Mouse (Mus musculus): ENCODE data around the gene H2-Q10. TPM values are rescaled to one million over a fixed set of nuclear protein-coding genes. Genes with fewer than 3 reads are reported as not detected.

H2-Q10 gene
- total and polyA plus RNA-seq, 3 experiments: 0.34 to 7.0 (median 0.37) TPM

- intact Hi-C loops (cut with DNase I): loop anchor here (2.0 kb wide), 2 partner anchors 31 to 51 kb away; no protein-coding TSS in a partner anchor
- Histone ChIP-seq H3K79me2 (replicated peaks; ENCODE audit: control insufficient read depth, insufficient read depth, low read length) (no peaks in the 10 kb centered on the region), H3K9ac (ENCODE audit: low read depth, low read length) (no peak overlapping the region), H3K4me1 (ENCODE audit: control insufficient read depth, insufficient read depth, low read length) (no peaks in the 10 kb centered on the region), H3K27me3 (ENCODE audit: control insufficient read depth, insufficient read depth, low read length) (no peaks in the 10 kb centered on the region), H3K27ac (no peak overlapping the region), H3K4me3 (no peak overlapping the region), H3K36me3 (ENCODE audit: control insufficient read depth, insufficient read depth, low read length) (no peaks in the 10 kb centered on the region)
- TF ChIP-seq CTCF (IDR thresholded peaks at IDR 0.05) (peak; percentile 99), POLR2A (IDR thresholded peaks at IDR 0.05; ENCODE audit: insufficient read depth, low read depth, low read length) (no peak), EP300 (IDR thresholded peaks at IDR 0.05; ENCODE audit: insufficient read depth, low read depth, low read length) (peak; percentile 69; the same call in 1 of the 2 replicates)
- under 1% methylated on average over 9 of the region's 9 CpGs for WGBS
- peak; percentile 21 to 61 for DNase-seq
Observed at GRCm38 (mm10) chr17:35484066-35484465, 14.2 kb downstream of the H2-Q10 start.

- H3K4me1 ChIP-seq (ENCODE audit: control insufficient read depth, insufficient read depth, low read length): no peaks in the 10 kb centered on the region
- no peaks in the 10 kb centered on the region for H3K27me3 ChIP-seq (ENCODE audit: control insufficient read depth, insufficient read depth, low read length)
- no peaks in the 10 kb centered on the region for H3K36me3 ChIP-seq (ENCODE audit: control insufficient read depth, insufficient read depth, low read length)
- no peak overlapping the region for H3K9ac ChIP-seq (ENCODE audit: low read depth, low read length)
- WGBS: 40% methylated on average over 4 of the region's 4 CpGs
- intact Hi-C loops (cut with DNase I): loop anchor here (2.0 kb wide), 2 partner anchors 29 to 49 kb away; no protein-coding TSS in a partner anchor
- DNase-seq: peak in 1 of 2 experiments; percentile 23
- TF ChIP-seq POLR2A (IDR thresholded peaks at IDR 0.05; ENCODE audit: insufficient read depth, low read depth, low read length): no peak
- no peak for TF ChIP-seq CTCF (IDR thresholded peaks at IDR 0.05)
- no peak for TF ChIP-seq EP300 (IDR thresholded peaks at IDR 0.05; ENCODE audit: insufficient read depth, low read depth, low read length)
- H3K4me3 ChIP-seq: no peak overlapping the region
- H3K79me2 ChIP-seq (replicated peaks; ENCODE audit: control insufficient read depth, insufficient read depth, low read length): no peaks in the 10 kb centered on the region
- H3K27ac ChIP-seq: no peak overlapping the region
Observed at GRCm38 (mm10) chr17:35485702-35486101, 15.8 kb downstream of the H2-Q10 start.

GRCm38 (mm10) chr17:35486726-35487125 lies 16.8 kb downstream of the H2-Q10 start:
- 48% methylated on average over 10 of the region's 10 CpGs for WGBS
- H3K27ac ChIP-seq: no peak overlapping the region
- H3K9ac ChIP-seq (ENCODE audit: low read depth, low read length): no peak overlapping the region
- DNase-seq: no peak
- no peaks in the 10 kb centered on the region for H3K4me1 ChIP-seq (ENCODE audit: control insufficient read depth, insufficient read depth, low read length)
- TF ChIP-seq POLR2A (IDR thresholded peaks at IDR 0.05; ENCODE audit: insufficient read depth, low read depth, low read length) (no peak), EP300 (IDR thresholded peaks at IDR 0.05; ENCODE audit: insufficient read depth, low read depth, low read length) (no peak), CTCF (IDR thresholded peaks at IDR 0.05) (no peak)
- H3K36me3 ChIP-seq (ENCODE audit: control insufficient read depth, insufficient read depth, low read length): no peaks in the 10 kb centered on the region
- no peak overlapping the region for H3K4me3 ChIP-seq
- H3K27me3 ChIP-seq (ENCODE audit: control insufficient read depth, insufficient read depth, low read length): no peaks in the 10 kb centered on the region
- no peaks in the 10 kb centered on the region for H3K79me2 ChIP-seq (replicated peaks; ENCODE audit: control insufficient read depth, insufficient read depth, low read length)
- intact Hi-C loops (cut with DNase I): no loop called here

- TF ChIP-seq EP300 (IDR thresholded peaks at IDR 0.05; ENCODE audit: insufficient read depth, low read depth, low read length) (no peak), CTCF (IDR thresholded peaks at IDR 0.05) (no peak), POLR2A (IDR thresholded peaks at IDR 0.05; ENCODE audit: insufficient read depth, low read depth, low read length) (no peak)
- intact Hi-C loops (cut with DNase I): no loop called here
- 93% methylated on average over 2 of the region's 2 CpGs for WGBS
Observed at GRCm38 (mm10) chr17:35488041-35488440, 18.2 kb downstream of the H2-Q10 start.

GRCm38 (mm10) chr17:35490320-35490719 lies 20.4 kb downstream of the H2-Q10 start:
- DNase-seq: no peak
- Histone ChIP-seq H3K4me3 (no peak overlapping the region), H3K4me1 (ENCODE audit: control insufficient read depth, insufficient read depth, low read length) (no peaks in the 10 kb centered on the region), H3K27ac (no peak overlapping the region), H3K27me3 (ENCODE audit: control insufficient read depth, insufficient read depth, low read length) (no peaks in the 10 kb centered on the region), H3K9ac (ENCODE audit: low read depth, low read length) (no peak overlapping the region), H3K36me3 (ENCODE audit: control insufficient read depth, insufficient read depth, low read length) (no peaks in the 10 kb centered on the region), H3K79me2 (replicated peaks; ENCODE audit: control insufficient read depth, insufficient read depth, low read length) (no peaks in the 10 kb centered on the region)
- no peak for TF ChIP-seq POLR2A (IDR thresholded peaks at IDR 0.05; ENCODE audit: insufficient read depth, low read depth, low read length)
- TF ChIP-seq CTCF (IDR thresholded peaks at IDR 0.05): no peak
- no peak for TF ChIP-seq EP300 (IDR thresholded peaks at IDR 0.05; ENCODE audit: insufficient read depth, low read depth, low read length)
- intact Hi-C loops (cut with DNase I): no loop called here
- 79% methylated on average over 5 of the region's 5 CpGs for WGBS

More at GRCm38 (mm10) chr17:35488041-35488440, 18.2 kb downstream of the H2-Q10 start:
- Histone ChIP-seq H3K27me3 (ENCODE audit: control insufficient read depth, insufficient read depth, low read length) (no peaks in the 10 kb centered on the region), H3K36me3 (ENCODE audit: control insufficient read depth, insufficient read depth, low read length) (no peaks in the 10 kb centered on the region), H3K27ac (no peak overlapping the region), H3K79me2 (replicated peaks; ENCODE audit: control insufficient read depth, insufficient read depth, low read length) (no peaks in the 10 kb centered on the region), H3K4me1 (ENCODE audit: control insufficient read depth, insufficient read depth, low read length) (no peaks in the 10 kb centered on the region), H3K4me3 (no peak overlapping the region), H3K9ac (ENCODE audit: low read depth, low read length) (no peak overlapping the region)
- no peak for DNase-seq

DNA sequence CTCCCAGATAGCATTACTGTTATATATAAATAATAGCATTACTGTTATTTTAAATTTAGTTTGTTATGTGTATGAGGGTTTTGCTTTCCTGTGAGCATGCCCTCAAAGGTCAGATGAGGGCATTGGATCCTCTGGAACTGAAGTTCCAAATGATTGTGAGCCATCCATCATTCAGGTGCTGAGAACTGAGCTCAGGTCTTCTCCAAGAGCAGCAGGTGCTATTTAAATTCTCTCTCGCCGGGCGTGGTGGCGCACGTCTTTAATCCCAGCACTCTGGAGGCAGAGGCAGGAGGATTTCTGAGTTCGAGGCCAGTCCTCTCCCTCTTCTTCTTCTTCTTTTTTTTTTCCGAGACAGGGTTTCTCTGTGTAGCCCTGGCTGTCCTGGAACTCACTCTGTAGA lies 27.2 kb downstream of the H2-Q10 start:
- DNase-seq: no peak
- Histone ChIP-seq H3K36me3 (ENCODE audit: control insufficient read depth, insufficient read depth, low read length) (no peaks in the 10 kb centered on the region), H3K4me3 (no peak overlapping the region), H3K4me1 (ENCODE audit: control insufficient read depth, insufficient read depth, low read length) (no peaks in the 10 kb centered on the region), H3K27me3 (ENCODE audit: control insufficient read depth, insufficient read depth, low read length) (no peaks in the 10 kb centered on the region), H3K27ac (no peak overlapping the region), H3K9ac (ENCODE audit: low read depth, low read length) (no peak overlapping the region), H3K79me2 (replicated peaks; ENCODE audit: control insufficient read depth, insufficient read depth, low read length) (no peaks in the 10 kb centered on the region)
- WGBS: 92% methylated on average over 7 of the region's 7 CpGs
- intact Hi-C loops (cut with DNase I): no loop called here
- no peak for TF ChIP-seq POLR2A (IDR thresholded peaks at IDR 0.05; ENCODE audit: insufficient read depth, low read depth, low read length)
- TF ChIP-seq CTCF (IDR thresholded peaks at IDR 0.05): no peak
- no peak for TF ChIP-seq EP300 (IDR thresholded peaks at IDR 0.05; ENCODE audit: insufficient read depth, low read depth, low read length)

All from heart, adult 2 months (tissue).